Mouse (Mus musculus): ENCODE results near the gene Olfr263. TPM values are rescaled to one million over a fixed set of nuclear protein-coding genes. Genes with fewer than 3 reads are reported as not detected.

Olfr263 gene
- total and polyA plus RNA-seq, 2 experiments from 2014 or later, result not detected

DNA sequence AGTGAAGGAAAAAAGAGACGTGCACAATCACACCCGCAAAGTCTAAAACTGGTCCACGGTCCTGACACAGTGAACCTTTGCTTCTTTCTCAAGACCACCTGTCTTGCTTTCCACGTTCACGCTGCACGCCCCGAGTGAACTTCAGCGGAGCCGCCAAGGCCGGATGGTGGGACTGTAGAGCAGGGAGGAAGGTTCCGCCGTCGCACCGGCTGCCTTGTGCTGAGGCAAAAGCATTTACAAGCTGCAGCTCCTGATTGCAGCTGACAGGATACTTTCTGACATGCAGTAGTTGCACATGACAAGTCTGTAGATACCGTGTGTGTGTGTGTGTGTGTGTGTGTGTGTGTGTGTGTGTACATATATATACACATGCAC is 41.7 kb downstream of the Olfr263 start:
- TF ChIP-seq EP300 (IDR thresholded peaks at IDR 0.05; ENCODE audit: low read depth) (no peak), CTCF (IDR thresholded peaks at IDR 0.05; ENCODE audit: low read depth) (no peak)
- no peaks in the 10 kb centered on the region for H3K36me3 ChIP-seq (replicated peaks; ENCODE audit: control insufficient read depth, insufficient read depth, low read length)
- H3K27ac ChIP-seq (ENCODE audit: low read depth), result no peak overlapping the region
- peak overlapping the region; percentile 22; the same call in 1 of the 2 replicates for H3K4me3 ChIP-seq (ENCODE audit: low read depth, low read length)
- H3K4me1 ChIP-seq (ENCODE audit: control insufficient read depth, insufficient read depth), result peaks cover 7% of the 10 kb centered on the region
- H3K9me3 ChIP-seq (replicated peaks; ENCODE audit: control insufficient read depth, low read length), result no peaks in the 10 kb centered on the region
- peak overlapping the region; percentile 76 for H3K4me2 ChIP-seq (ENCODE audit: low read depth, low read length)
- DNase-seq (ENCODE audit: low spot score), result no peak
- 10% methylated on average over 15 of the region's 15 CpGs for WGBS
- H3K27me3 ChIP-seq (ENCODE audit: control insufficient read depth, insufficient read depth, low read length), result no peaks in the 10 kb centered on the region
- no peak overlapping the region for H3K9ac ChIP-seq (replicated peaks; ENCODE audit: low read depth, low read length)
- no peak for ATAC-seq (ENCODE audit: insufficient read depth, low read depth)

DNA sequence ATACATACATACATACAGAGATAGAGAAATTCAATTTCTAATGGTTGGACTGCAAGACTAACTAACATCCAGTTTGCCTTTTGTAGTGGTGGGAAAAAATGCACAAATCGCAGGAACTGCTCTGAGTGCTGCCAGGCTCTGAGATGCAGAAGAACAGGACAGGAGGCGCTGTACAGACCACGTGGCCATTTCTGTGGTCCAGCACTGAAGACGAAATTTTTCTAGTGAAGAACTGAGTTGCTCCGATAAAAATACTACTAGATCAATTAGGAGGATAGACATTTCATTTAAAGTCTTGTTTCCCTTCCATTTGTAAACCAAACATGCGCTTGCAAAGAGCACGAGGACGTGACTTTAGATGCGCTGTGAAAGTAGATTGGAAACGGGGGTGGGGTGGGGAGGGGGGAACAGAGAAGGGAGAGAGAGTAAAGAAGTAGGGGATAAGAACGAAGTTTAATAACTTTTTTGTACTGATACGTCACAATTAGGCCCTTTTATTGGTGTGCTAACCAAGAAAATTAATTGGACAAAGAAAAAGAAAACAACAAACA is 42.2 kb downstream of the Olfr263 start:
- TF ChIP-seq CTCF (IDR thresholded peaks at IDR 0.05; ENCODE audit: low read depth) (0 out of 2 replicates have a peak, but pooled peaks have one; percentile 33), EP300 (IDR thresholded peaks at IDR 0.05; ENCODE audit: low read depth) (no peak)
- Histone ChIP-seq H3K27me3 (ENCODE audit: control insufficient read depth, insufficient read depth, low read length) (no peaks in the 10 kb centered on the region), H3K4me1 (ENCODE audit: control insufficient read depth, insufficient read depth) (peaks cover 7% of the 10 kb centered on the region), H3K9me3 (replicated peaks; ENCODE audit: control insufficient read depth, low read length) (no peaks in the 10 kb centered on the region), H3K4me3 (ENCODE audit: low read depth, low read length) (peak overlapping the region; percentile 53), H3K4me2 (ENCODE audit: low read depth, low read length) (peak overlapping the region; percentile 76), H3K36me3 (replicated peaks; ENCODE audit: control insufficient read depth, insufficient read depth, low read length) (no peaks in the 10 kb centered on the region), H3K27ac (ENCODE audit: low read depth) (no peak overlapping the region), H3K9ac (replicated peaks; ENCODE audit: low read depth, low read length) (no peak overlapping the region)
- WGBS, result under 1% methylated on average over 12 of the region's 12 CpGs
- ATAC-seq (ENCODE audit: insufficient read depth, low read depth) (no peak), DNase-seq (ENCODE audit: low spot score) (peak; percentile 53)

DNA sequence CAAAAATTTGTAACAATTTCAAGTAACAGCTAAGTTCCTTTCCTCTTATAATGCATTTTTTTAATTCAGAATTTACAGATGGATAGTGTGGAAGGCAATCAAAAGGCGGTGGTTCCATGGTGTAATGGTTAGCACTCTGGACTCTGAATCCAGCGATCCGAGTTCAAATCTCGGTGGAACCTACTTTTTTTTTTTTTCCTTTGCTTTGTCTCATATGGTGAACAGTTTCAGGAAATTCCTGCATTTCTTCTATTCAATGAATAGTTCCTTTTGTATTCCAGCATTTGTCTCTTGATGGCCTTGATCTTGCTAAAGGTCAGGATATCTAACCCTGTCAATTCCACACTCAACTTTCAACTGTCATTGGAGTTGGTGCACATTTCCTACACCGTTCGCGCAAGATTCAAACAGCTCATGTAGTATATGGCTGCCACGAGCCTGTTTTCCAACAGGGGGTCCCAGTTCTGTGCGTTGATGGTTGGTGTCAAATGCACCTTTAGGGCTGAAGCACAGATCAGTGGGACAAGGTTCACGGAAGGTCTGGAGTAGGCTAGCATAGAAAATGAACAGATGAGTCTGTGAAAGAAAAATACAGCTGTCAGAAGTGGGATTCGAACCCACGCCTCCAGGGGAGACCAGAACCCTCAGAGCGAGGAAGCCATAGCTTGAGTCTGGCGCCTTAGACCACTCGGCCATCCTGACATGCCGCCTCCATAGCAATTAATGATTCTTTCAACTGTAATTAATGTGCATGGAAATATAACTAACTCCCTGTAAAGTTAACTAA is 43.0 kb downstream of the Olfr263 start:
- H3K4me2 ChIP-seq (ENCODE audit: low read depth, low read length), result peak overlapping the region; percentile 76
- no peaks in the 10 kb centered on the region for H3K9me3 ChIP-seq (replicated peaks; ENCODE audit: control insufficient read depth, low read length)
- H3K27me3 ChIP-seq (ENCODE audit: control insufficient read depth, insufficient read depth, low read length), result no peaks in the 10 kb centered on the region
- H3K4me1 ChIP-seq (ENCODE audit: control insufficient read depth, insufficient read depth), result peaks cover 7% of the 10 kb centered on the region
- H3K4me3 ChIP-seq (ENCODE audit: low read depth, low read length), result peak overlapping the region; percentile 53
- H3K36me3 ChIP-seq (replicated peaks; ENCODE audit: control insufficient read depth, insufficient read depth, low read length), result no peaks in the 10 kb centered on the region
- 0% methylated on average over 16 of the region's 16 CpGs for WGBS
- DNase-seq (ENCODE audit: low spot score), result peak; percentile 52
- peak overlapping the region; percentile 28; the same call in 1 of the 2 replicates for H3K9ac ChIP-seq (replicated peaks; ENCODE audit: low read depth, low read length)
- peak overlapping the region; percentile 61 for H3K27ac ChIP-seq (ENCODE audit: low read depth)
- TF ChIP-seq EP300 (IDR thresholded peaks at IDR 0.05; ENCODE audit: low read depth) (no peak), CTCF (IDR thresholded peaks at IDR 0.05; ENCODE audit: low read depth) (no peak)
- ATAC-seq (ENCODE audit: insufficient read depth, low read depth), result peak; percentile 54

GRCm38 (mm10) chr13:21173072-21173471 is 43.6 kb downstream of the Olfr263 start:
- Histone ChIP-seq H3K4me2 (ENCODE audit: low read depth, low read length) (peak overlapping the region; percentile 76), H3K36me3 (replicated peaks; ENCODE audit: control insufficient read depth, insufficient read depth, low read length) (no peaks in the 10 kb centered on the region), H3K4me1 (ENCODE audit: control insufficient read depth, insufficient read depth) (peaks cover 7% of the 10 kb centered on the region), H3K4me3 (ENCODE audit: low read depth, low read length) (peak overlapping the region; percentile 53), H3K27ac (ENCODE audit: low read depth) (peak overlapping the region; percentile 61), H3K9ac (replicated peaks; ENCODE audit: low read depth, low read length) (peak overlapping the region; percentile 28; the same call in 1 of the 2 replicates), H3K27me3 (ENCODE audit: control insufficient read depth, insufficient read depth, low read length) (no peaks in the 10 kb centered on the region), H3K9me3 (replicated peaks; ENCODE audit: control insufficient read depth, low read length) (no peaks in the 10 kb centered on the region)
- TF ChIP-seq EP300 (IDR thresholded peaks at IDR 0.05; ENCODE audit: low read depth), result no peak
- 0 out of 2 replicates have a peak, but pooled peaks have one; percentile 4 for TF ChIP-seq CTCF (IDR thresholded peaks at IDR 0.05; ENCODE audit: low read depth)
- DNase-seq (ENCODE audit: low spot score), result peak; percentile 84
- WGBS, result under 1% methylated on average over 11 of the region's 11 CpGs
- peak; percentile 53 for ATAC-seq (ENCODE audit: insufficient read depth, low read depth)

- no peaks in the 10 kb centered on the region for H3K36me3 ChIP-seq (replicated peaks; ENCODE audit: control insufficient read depth, insufficient read depth, low read length)
- no peak overlapping the region for H3K4me2 ChIP-seq (ENCODE audit: low read depth, low read length)
- H3K9ac ChIP-seq (replicated peaks; ENCODE audit: low read depth, low read length), result no peak overlapping the region
- ATAC-seq (ENCODE audit: insufficient read depth, low read depth), result no peak
- no peaks in the 10 kb centered on the region for H3K9me3 ChIP-seq (replicated peaks; ENCODE audit: control insufficient read depth, low read length)
- 78% methylated on average over 11 of the region's 11 CpGs for WGBS
- H3K27me3 ChIP-seq (ENCODE audit: control insufficient read depth, insufficient read depth, low read length), result no peaks in the 10 kb centered on the region
- TF ChIP-seq CTCF (IDR thresholded peaks at IDR 0.05; ENCODE audit: low read depth) (no peak), EP300 (IDR thresholded peaks at IDR 0.05; ENCODE audit: low read depth) (no peak)
- H3K4me1 ChIP-seq (ENCODE audit: control insufficient read depth, insufficient read depth), result peaks cover 7% of the 10 kb centered on the region
- no peak overlapping the region for H3K27ac ChIP-seq (ENCODE audit: low read depth)
- DNase-seq (ENCODE audit: low spot score), result no peak
- no peak overlapping the region for H3K4me3 ChIP-seq (ENCODE audit: low read depth, low read length)
Measured at GRCm38 (mm10) chr13:21176733-21177132, 47.3 kb downstream of the Olfr263 start.

All from heart, postnatal 0 days (tissue).